Mouse (Mus musculus) spleen, postnatal 4 days (tissue): ENCODE measurements at regions not wholly inside any gene's neighbourhood (a gene's known extent, or its start where the extent isn't known, plus 50 kb on each side); places are given as distances from the start of the nearest gene placed in this dataset.
"Not testable (repeated sequence)": the region's sequence is repeated elsewhere in the genome, so short reads cannot be mapped to it uniquely, and the experiment has no call there.

Experiments
- DNase-seq, 2 experiments: peaks; one replicate each; pipeline ENCODE4 v3.0.0; 2022; ENCODE audit warnings: low spot score in 2 of 2

- DNase-seq: no peak
These were observed 209.5 kb downstream of the Sorl1 start for GRCm38 (mm10) chr9:41914611-41915010.

GRCm38 (mm10) chr9:41913911-41914310, 210.2 kb downstream of the Sorl1 start:
- DNase-seq: no peak

DNA sequence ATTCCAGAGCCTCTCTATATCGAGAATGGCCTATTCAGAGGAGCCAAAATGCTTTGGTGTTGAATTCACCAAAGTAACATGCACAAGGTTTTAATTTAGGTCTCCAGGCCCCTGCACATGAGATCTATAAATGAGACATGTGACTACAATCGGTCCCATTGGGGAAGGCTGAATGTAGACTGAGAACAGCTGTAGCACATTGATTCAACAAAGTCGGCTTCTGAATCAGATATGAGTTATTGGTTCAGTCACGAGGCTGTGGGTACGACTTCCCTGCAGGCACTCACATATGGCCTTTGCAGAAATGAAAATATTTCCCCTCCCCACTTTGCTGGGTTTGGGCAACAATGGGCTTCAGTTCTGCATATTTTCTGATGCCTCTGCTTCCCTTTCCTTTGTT, 211.6 kb downstream of the Sorl1 start:
- DNase-seq: no peak

GRCm38 (mm10) chr9:41900606-41900974, 223.5 kb downstream of the Sorl1 start:
- no peak for DNase-seq

DNA sequence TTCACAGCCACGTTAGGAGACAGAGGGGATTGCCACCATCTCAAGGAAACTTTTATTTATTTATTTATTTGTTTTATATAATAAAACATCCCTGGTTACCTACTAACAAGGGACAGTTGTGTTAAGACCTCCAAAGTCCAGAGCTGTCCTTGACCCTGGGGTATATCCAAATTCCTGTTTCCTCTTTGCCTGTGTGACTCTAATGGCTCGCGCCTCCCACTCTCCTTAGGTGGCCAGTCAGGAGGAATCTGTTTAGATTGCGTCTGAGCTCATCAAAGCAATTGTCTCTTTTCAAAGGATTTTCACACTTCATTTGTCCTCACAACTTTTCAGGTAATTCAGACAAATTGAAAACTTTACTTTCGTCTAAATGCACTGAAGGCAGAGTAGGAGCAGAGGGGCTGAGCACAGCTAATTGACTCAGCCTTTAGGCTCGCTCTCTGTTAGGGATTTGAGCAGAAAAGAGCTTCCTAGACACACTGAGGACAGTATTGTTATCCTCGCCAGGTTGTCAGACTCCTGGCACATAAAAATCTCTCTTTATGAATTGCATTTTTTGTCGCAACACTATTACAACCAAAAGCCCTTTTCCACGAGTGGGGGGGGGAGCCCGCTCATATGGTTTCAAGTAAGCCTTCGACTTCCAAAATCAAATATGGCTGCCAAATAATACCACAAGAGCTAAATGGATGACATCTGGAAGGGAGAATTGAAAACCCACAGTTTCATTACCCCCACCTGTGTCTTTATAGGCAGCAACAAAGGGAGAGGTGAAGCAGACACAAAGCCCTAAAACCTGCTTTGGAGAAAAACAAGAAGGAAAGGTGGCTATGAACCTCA, 224.1 kb downstream of the Sorl1 start:
- no peak for DNase-seq

- DNase-seq: no peak
These were observed 229.0 kb downstream of the Sorl1 start for GRCm38 (mm10) chr9:41895106-41895505.

- no peak for DNase-seq
These were observed 231.3 kb downstream of the Sorl1 start for GRCm38 (mm10) chr9:41892841-41893240.

DNA sequence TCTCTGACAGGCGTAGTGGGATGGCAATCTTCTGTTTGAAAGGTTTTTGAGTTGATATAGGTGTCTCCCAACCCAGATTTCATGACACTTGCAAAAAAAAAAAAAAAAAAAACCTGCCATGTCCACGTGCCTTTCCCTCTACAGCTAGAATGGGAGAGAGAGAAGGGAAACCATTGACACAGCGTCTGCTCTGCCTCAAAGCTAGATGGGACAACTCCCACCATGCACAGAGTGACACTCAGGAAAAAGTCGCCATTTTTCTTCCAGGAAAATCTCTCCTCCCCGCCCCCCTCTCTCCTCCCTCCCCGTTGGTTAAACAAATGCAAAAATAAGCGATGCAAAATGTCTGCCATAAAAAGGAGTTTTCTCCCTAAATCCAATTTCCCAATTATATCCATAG, 232.9 kb downstream of the Sorl1 start:
- no peak for DNase-seq

GRCm38 (mm10) chr9:41890273-41891141, 233.6 kb downstream of the Sorl1 start:
- no peak for DNase-seq

- DNase-seq: no peak
These were observed 234.4 kb downstream of the Sorl1 start for GRCm38 (mm10) chr9:41889568-41890272.

DNA sequence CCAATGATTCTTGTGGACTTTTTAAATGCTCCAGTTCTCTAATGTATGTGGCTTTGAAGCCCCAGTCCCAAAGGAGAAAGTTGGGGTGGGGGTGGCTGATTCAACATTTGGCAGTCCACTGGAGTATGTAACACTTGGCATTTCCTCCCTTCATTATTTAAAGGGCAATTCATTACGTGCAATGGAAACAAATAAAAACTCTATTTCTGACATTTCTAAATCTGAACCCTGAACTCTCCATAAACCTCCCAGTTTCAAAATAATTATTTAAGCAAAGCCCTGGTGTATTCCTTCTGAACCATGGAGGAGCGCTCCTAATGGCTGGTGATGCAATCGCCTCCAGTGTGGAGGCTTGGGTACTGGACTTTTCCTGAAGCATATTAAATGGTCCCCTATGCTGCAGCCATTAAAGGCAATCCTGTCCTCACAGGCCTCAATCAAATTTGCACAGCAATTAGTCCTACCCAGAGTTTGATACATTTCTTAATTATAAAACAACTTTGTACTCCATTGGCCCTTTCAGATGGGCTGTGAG, 235.4 kb downstream of the Sorl1 start:
- no peak for DNase-seq

- not testable (repeated sequence) for DNase-seq
These were observed 237.6 kb downstream of the Sorl1 start for GRCm38 (mm10) chr9:41886456-41886855.

GRCm38 (mm10) chr9:41880457-41880856, 243.6 kb downstream of the Sorl1 start:
- no peak for DNase-seq

DNA sequence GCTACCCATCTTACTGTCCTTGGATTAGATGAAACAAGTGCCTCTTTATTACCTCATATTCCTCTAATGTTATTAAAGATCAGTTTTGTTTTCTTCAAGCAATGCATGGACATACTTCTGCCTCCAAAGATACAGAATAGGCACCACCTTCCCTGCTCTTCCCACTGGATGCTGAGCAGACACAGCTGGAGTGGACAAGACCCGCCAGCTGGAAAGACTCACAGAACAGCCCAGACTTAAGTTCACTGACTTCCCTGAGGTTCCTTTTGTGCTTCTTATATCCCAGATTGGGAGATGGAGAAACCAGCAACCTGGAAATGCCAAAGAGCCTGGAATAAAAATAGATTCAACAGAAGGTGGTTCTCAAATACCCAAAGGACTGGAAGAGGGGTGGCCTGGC, 245.0 kb downstream of the Sorl1 start:
- no peak for DNase-seq

DNA sequence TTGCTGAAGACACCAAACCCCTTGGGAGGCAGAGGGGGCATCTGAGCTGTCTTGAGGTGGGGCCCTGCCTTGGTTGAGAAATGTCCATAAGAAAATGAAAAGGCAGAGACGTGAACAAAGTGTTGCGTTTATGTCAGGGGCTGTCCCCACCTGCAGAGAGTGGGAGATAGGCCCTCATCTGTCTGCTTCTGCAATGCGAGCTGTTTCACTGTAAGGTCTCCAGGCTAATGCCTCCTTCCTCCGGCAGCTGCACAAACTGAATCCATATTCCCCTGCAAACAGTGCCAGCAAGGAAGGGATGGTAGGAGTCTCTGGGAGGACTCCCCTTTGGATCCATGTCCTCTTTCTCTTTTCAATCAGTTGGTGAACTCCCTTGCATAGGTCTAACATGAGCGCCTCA, 263.0 kb downstream of the Sorl1 start:
- no peak for DNase-seq

DNA sequence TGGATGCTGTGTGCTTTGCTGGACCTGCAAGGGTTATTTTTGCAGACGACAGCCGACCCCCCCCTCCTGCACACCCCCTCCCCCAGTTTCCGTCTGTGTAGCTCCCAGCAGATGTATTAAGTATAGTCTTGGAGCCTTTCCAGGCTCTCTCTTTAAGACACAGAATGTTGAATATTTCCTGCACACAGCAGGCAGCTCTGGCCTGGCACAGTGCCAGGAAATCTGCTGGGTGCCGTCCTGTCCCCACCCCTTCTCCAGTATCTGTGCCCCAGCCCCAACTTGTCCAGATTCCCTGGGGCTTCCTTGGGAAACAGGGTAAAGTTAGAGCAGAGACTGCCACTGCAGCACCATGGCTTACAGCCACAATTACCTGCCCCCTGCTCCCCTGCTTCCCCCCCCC, 263.4 kb downstream of the Sorl1 start:
- peak in 1 of 2 experiments; percentile 19 for DNase-seq

GRCm38 (mm10) chr9:41859780-41860179, 264.3 kb downstream of the Sorl1 start:
- no peak for DNase-seq

- no peak for DNase-seq
These were observed 272.0 kb downstream of the Sorl1 start for GRCm38 (mm10) chr9:41852099-41852498.

- DNase-seq: no peak
These were observed 274.3 kb downstream of the Sorl1 start for GRCm38 (mm10) chr9:41849628-41850326.

DNA sequence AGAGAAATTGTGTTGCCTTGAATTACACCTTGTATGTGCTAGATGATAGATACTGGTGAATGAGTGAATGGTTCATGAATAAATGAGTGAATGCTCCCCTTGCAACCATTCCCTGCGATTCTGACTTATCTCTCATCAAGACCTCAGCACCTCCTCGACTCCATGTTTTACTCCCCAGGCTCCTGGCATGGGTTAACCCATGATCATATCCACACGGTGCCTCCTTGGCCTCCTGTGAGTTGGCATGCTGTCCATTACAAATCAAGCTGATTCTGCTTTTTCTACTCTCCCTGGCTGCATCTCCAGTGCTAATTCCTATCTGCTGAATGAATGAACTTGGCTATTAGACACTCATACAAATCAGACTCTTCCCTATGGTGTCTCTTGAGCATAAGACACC, 279.5 kb downstream of the Sorl1 start:
- no peak for DNase-seq
